Mouse (Mus musculus): Measurements from ENCODE around the gene Adam12. TPM values are rescaled to one million over a fixed set of nuclear protein-coding genes. Genes with fewer than 3 reads are reported as not detected.

The Adam12 gene
- polyA plus RNA-seq, 1 experiment from 2014 or later = 50.9 TPM

DNA sequence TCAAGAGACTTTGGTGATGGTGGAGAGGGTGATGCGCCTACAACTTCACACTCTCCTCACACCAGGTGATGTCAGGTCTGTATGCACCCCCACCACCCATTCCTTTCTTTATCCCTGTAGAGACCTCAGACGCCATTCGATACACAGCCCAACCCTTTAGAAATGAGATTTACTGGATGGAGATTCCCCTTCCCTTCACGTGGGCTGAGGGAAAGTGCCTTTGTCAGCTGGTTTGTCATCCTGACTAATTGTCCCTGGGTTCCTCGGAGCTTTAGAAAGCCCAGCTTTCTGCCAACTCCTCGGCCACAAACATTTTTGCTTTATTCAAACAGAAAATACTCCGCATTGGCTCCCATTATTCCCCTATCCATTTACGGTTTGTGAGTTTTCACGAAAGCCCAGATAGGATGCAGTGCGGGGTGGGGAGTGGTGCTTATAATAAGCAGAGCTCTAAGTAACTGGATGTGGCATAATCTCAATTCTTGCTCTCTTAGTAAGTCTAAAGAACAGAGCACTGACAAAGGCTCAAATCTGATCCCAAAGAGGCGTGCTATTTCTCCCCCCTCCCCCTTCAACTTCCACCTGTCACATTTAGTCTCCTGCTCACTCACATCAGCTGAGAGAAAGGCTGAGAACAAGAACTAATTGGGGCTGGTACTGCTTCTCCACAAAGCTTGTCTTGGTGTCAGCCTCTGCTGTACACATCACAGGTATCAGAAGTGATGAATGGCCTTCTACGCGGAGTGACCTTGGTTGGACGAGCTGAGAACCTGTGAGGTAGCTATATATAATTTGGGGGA, 143.2 kb downstream of the Adam12 start:
- ATAC-seq (ENCODE audit: insufficient read depth) (no peak), DNase-seq (no peak)
- Histone ChIP-seq H3K4me3 (ENCODE audit: low read depth, low read length) (no peak overlapping the region), H3K27ac (ENCODE audit: low read depth) (no peak overlapping the region), H3K4me2 (no peak overlapping the region), H3K4me1 (ENCODE audit: insufficient read depth) (0 out of 2 replicates have a peak, but pooled peaks cover 6% of the 10 kb centered on the region), H3K27me3 (ENCODE audit: insufficient read depth, low read length) (no peaks in the 10 kb centered on the region), H3K9me3 (ENCODE audit: low read depth, low read length) (no peaks in the 10 kb centered on the region), H3K36me3 (ENCODE audit: insufficient read depth) (no peaks in the 10 kb centered on the region), H3K9ac (no peak overlapping the region)
- no peak for TF ChIP-seq CTCF (IDR thresholded peaks at IDR 0.05; ENCODE audit: low read depth)
- WGBS = 69% methylated on average over 14 of the region's 14 CpGs

GRCm38 (mm10) chr7:134085396-134085795, 146.6 kb downstream of the Adam12 start:
- Histone ChIP-seq H3K27ac (ENCODE audit: low read depth) (no peak overlapping the region), H3K9me3 (ENCODE audit: low read depth, low read length) (no peaks in the 10 kb centered on the region), H3K4me2 (no peak overlapping the region), H3K27me3 (ENCODE audit: insufficient read depth, low read length) (no peaks in the 10 kb centered on the region), H3K9ac (no peak overlapping the region), H3K36me3 (ENCODE audit: insufficient read depth) (no peaks in the 10 kb centered on the region), H3K4me3 (ENCODE audit: low read depth, low read length) (no peak overlapping the region), H3K4me1 (ENCODE audit: insufficient read depth) (no peaks in the 10 kb centered on the region)
- DNase-seq (no peak), ATAC-seq (ENCODE audit: insufficient read depth) (no peak)
- 72% methylated on average over 2 of the region's 2 CpGs for WGBS
- no peak for TF ChIP-seq CTCF (IDR thresholded peaks at IDR 0.05; ENCODE audit: low read depth)

DNA sequence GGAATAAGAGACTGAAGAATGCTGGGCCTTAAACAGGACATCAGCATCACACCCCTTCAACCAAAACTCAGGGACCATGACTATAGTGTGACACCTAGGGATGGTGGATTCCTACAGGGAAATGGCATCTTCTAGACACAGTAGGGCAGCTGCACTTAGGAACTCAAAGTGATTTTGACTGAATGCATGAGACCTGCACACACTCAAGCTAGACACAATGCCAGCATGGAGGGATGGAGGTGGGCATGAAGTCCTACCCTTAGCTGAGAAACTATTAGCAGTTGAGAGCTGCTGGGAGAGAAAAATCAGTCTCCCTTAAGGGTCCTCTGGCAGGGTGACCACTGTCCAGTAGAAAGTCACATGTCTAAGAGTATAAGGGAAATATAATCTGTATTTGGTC, 147.0 kb downstream of the Adam12 start:
- DNase-seq (no peak), ATAC-seq (ENCODE audit: insufficient read depth) (no peak)
- Histone ChIP-seq H3K4me3 (ENCODE audit: low read depth, low read length) (no peak overlapping the region), H3K27me3 (ENCODE audit: insufficient read depth, low read length) (no peaks in the 10 kb centered on the region), H3K27ac (ENCODE audit: low read depth) (no peak overlapping the region), H3K9ac (no peak overlapping the region), H3K36me3 (ENCODE audit: insufficient read depth) (no peaks in the 10 kb centered on the region), H3K9me3 (ENCODE audit: low read depth, low read length) (no peaks in the 10 kb centered on the region), H3K4me1 (ENCODE audit: insufficient read depth) (no peaks in the 10 kb centered on the region), H3K4me2 (no peak overlapping the region)
- no peak for TF ChIP-seq CTCF (IDR thresholded peaks at IDR 0.05; ENCODE audit: low read depth)

GRCm38 (mm10) chr7:134081307-134082072, 150.5 kb downstream of the Adam12 start:
- DNase-seq = no peak

DNA sequence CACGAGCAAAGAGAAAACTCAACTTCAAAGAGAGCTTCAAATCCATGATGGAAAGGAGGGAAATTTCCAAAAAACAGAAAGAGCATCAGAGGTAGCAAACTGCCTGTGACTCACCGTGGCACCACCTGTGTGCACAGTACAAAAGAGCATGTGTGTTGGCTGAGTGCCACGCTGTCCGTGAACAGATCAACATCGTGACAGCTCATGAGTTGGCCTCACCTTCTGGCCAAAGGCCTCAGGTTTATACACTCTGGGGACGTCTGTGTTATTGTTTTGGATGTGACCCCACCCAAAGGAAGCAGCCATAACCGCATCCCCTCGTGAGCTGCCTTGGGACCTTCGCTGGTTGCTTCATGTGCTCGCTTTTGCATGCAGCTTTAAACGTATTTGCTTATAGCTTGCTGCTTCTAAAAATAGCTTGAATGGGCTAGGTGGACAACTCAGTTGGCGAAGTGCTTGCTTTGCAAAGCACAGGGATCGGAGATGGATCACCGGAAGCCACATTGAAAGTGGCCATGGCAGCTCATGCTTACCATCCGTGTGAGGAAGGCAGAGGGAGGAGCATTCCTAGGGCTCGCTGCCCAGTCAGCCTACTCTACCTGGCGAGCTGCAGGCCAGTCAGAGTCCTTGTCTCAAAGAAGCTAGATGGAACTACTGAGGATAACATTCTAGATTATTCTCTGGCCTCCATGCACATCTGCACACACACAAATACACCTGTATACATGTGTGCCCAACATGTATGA, 151.8 kb downstream of the Adam12 start:
- no peak overlapping the region for H3K4me3 ChIP-seq (ENCODE audit: low read depth, low read length)
- no peak overlapping the region for H3K27ac ChIP-seq (ENCODE audit: low read depth)
- TF ChIP-seq CTCF (IDR thresholded peaks at IDR 0.05; ENCODE audit: low read depth) = no peak
- no peaks in the 10 kb centered on the region for H3K4me1 ChIP-seq (ENCODE audit: insufficient read depth)
- ATAC-seq (ENCODE audit: insufficient read depth) (no peak), DNase-seq (peak; percentile 37)
- H3K9ac ChIP-seq = no peak overlapping the region
- H3K4me2 ChIP-seq = no peak overlapping the region
- H3K27me3 ChIP-seq (ENCODE audit: insufficient read depth, low read length) = no peaks in the 10 kb centered on the region
- no peaks in the 10 kb centered on the region for H3K36me3 ChIP-seq (ENCODE audit: insufficient read depth)
- WGBS = 58% methylated on average over 17 of the region's 17 CpGs
- H3K9me3 ChIP-seq (ENCODE audit: low read depth, low read length) = no peaks in the 10 kb centered on the region

More at GRCm38 (mm10) chr7:134081307-134082072, 150.5 kb downstream of the Adam12 start:
- WGBS = 60% methylated on average over 8 of the region's 8 CpGs
- TF ChIP-seq CTCF (IDR thresholded peaks at IDR 0.05; ENCODE audit: low read depth) = no peak
- Histone ChIP-seq H3K27ac (ENCODE audit: low read depth) (no peak overlapping the region), H3K27me3 (ENCODE audit: insufficient read depth, low read length) (no peaks in the 10 kb centered on the region), H3K9me3 (ENCODE audit: low read depth, low read length) (no peaks in the 10 kb centered on the region), H3K4me3 (ENCODE audit: low read depth, low read length) (no peak overlapping the region), H3K4me2 (no peak overlapping the region), H3K9ac (no peak overlapping the region), H3K4me1 (ENCODE audit: insufficient read depth) (no peaks in the 10 kb centered on the region), H3K36me3 (ENCODE audit: insufficient read depth) (no peaks in the 10 kb centered on the region)
- ATAC-seq (ENCODE audit: insufficient read depth) = peak; percentile 18; the same call in 1 of the 2 replicates

GRCm38 (mm10) chr7:134077684-134078083, 154.3 kb downstream of the Adam12 start:
- ATAC-seq (ENCODE audit: insufficient read depth) (no peak), DNase-seq (no peak)
- TF ChIP-seq CTCF (IDR thresholded peaks at IDR 0.05; ENCODE audit: low read depth) = no peak
- Histone ChIP-seq H3K4me1 (ENCODE audit: insufficient read depth) (0 out of 2 replicates have a peak, but pooled peaks cover under 1% of the 10 kb centered on the region), H3K4me3 (ENCODE audit: low read depth, low read length) (no peak overlapping the region), H3K9me3 (ENCODE audit: low read depth, low read length) (no peaks in the 10 kb centered on the region), H3K36me3 (ENCODE audit: insufficient read depth) (no peaks in the 10 kb centered on the region), H3K27ac (ENCODE audit: low read depth) (no peak overlapping the region), H3K27me3 (ENCODE audit: insufficient read depth, low read length) (no peaks in the 10 kb centered on the region), H3K4me2 (no peak overlapping the region), H3K9ac (no peak overlapping the region)
- 93% methylated on average over 4 of the region's 4 CpGs for WGBS

Data from lung, embryonic 14.5 days (tissue).